Mouse (Mus musculus) intestine, embryonic 15.5 days (tissue): ENCODE data around the gene Wasf2. TPM values are rescaled to one million over a fixed set of nuclear protein-coding genes. Genes with fewer than 3 reads are reported as not detected.

ENCODE experiments used
- ATAC-seq: fragments of 200-750 bp; cut with Nextera tagmentation; 2 replicates; pipeline ENCODE4 v1.8.0; 2017; ENCODE audit warnings: moderate TSS enrichment, moderate library complexity
- H3K27ac ChIP-seq: fragments of 300-500 bp; sonication (generic); 2 replicates; pipeline ENCODE4 v1.5.1; 2015; ENCODE audit warnings: mild to moderate bottlenecking, inconsistent platforms
- H3K27me3 ChIP-seq: fragments of 300-500 bp; sonication (generic); replicated peaks from 2 replicates; pipeline ENCODE4 v1.6.1; 2015; ENCODE audit warnings: inconsistent platforms
- H3K36me3 ChIP-seq: fragments of 300-500 bp; sonication (generic); 2 replicates; pipeline ENCODE4 v1.6.1; 2015; ENCODE audit warnings: inconsistent platforms
- H3K4me1 ChIP-seq: fragments of 300-500 bp; sonication (generic); replicated peaks from 2 replicates; pipeline ENCODE4 v1.6.1; 2015; ENCODE audit warnings: inconsistent platforms
- H3K4me2 ChIP-seq: fragments of 300-500 bp; sonication (generic); replicated peaks from 2 replicates; pipeline ENCODE4 v1.6.1; 2015; ENCODE audit warnings: mild to moderate bottlenecking, inconsistent platforms
- H3K4me3 ChIP-seq: fragments of 300-500 bp; sonication (generic); replicated peaks from 2 replicates; pipeline ENCODE4 v1.5.1; 2015; ENCODE audit warnings: inconsistent platforms
- H3K9ac ChIP-seq: fragments of 300-500 bp; sonication (generic); 2 replicates; pipeline ENCODE4 v1.6.1; 2015; ENCODE audit warnings: inconsistent platforms
- H3K9me3 ChIP-seq: fragments of 300-500 bp; sonication (generic); 2 replicates; pipeline ENCODE4 v1.6.1; 2016; ENCODE audit warnings: inconsistent platforms
- WGBS: fragments of 180-500 bp; shearing (Covaris S2); methylation state at CpG from one replicate; pipeline ENCODE4 v1.1.7; 2015; 5-methylcytosine and 5-hydroxymethylcytosine counted together
- polyA plus RNA-seq: library from polyadenylated mRNA; unstranded; fragments of >200 nt; fragmentation: Nextera tagmentation; extraction: Ambion mirVana; gene quantifications from 2 replicates; pipeline ENCODE4 v1.2.1, GENCODE M21; 2015

The Wasf2 gene
- polyA plus RNA-seq, 1 experiment from 2014 or later: 115 TPM

- peak; percentile 57 for ATAC-seq
- 24% methylated on average over 17 of the region's 18 CpGs for WGBS
- Histone ChIP-seq H3K27ac (peak overlapping the region; percentile 95), H3K4me3 (no peak overlapping the region), H3K9me3 (no peaks in the 10 kb centered on the region), H3K36me3 (no peaks in the 10 kb centered on the region), H3K9ac (peak overlapping the region; percentile 45; the same call in 1 of the 2 replicates), H3K4me2 (peak overlapping the region; percentile 43), H3K4me1 (peaks cover 37% of the 10 kb centered on the region), H3K27me3 (no peaks in the 10 kb centered on the region)
Measured at GRCm38 (mm10) chr4:133117556-133118411, 12.5 kb upstream of the Wasf2 start.

- WGBS: 75% methylated on average over 6 of the region's 6 CpGs
- H3K9ac ChIP-seq: no peak overlapping the region
- H3K4me2 ChIP-seq: no peak overlapping the region
- H3K9me3 ChIP-seq: no peaks in the 10 kb centered on the region
- H3K4me3 ChIP-seq: no peak overlapping the region
- peaks cover 32% of the 10 kb centered on the region for H3K4me1 ChIP-seq
- H3K36me3 ChIP-seq: no peaks in the 10 kb centered on the region
- no peak for ATAC-seq
- no peak overlapping the region for H3K27ac ChIP-seq
- no peaks in the 10 kb centered on the region for H3K27me3 ChIP-seq
Measured at GRCm38 (mm10) chr4:133118775-133119375, 11.4 kb upstream of the Wasf2 start.

- no peaks in the 10 kb centered on the region for H3K9me3 ChIP-seq
- ATAC-seq: no peak
- H3K27me3 ChIP-seq: no peaks in the 10 kb centered on the region
- 76% methylated on average over 6 of the region's 6 CpGs for WGBS
- no peak overlapping the region for H3K4me2 ChIP-seq
- H3K36me3 ChIP-seq: no peaks in the 10 kb centered on the region
- no peak overlapping the region for H3K27ac ChIP-seq
- H3K4me3 ChIP-seq: no peak overlapping the region
- H3K9ac ChIP-seq: no peak overlapping the region
- H3K4me1 ChIP-seq: peaks cover 32% of the 10 kb centered on the region
Measured at GRCm38 (mm10) chr4:133119579-133119978, 10.7 kb upstream of the Wasf2 start.

GRCm38 (mm10) chr4:133120833-133121321, 9.4 kb upstream of the Wasf2 start:
- no peaks in the 10 kb centered on the region for H3K9me3 ChIP-seq
- peak overlapping the region; percentile 26; the same call in 1 of the 2 replicates for H3K9ac ChIP-seq
- no peak for ATAC-seq
- H3K4me3 ChIP-seq: no peak overlapping the region
- no peaks in the 10 kb centered on the region for H3K36me3 ChIP-seq
- 18% methylated on average over 11 of the region's 11 CpGs for WGBS
- H3K4me1 ChIP-seq: peaks cover 32% of the 10 kb centered on the region
- peak overlapping the region; percentile 17; the same call in 1 of the 2 replicates for H3K27ac ChIP-seq
- H3K4me2 ChIP-seq: peak overlapping the region; percentile 34
- H3K27me3 ChIP-seq: no peaks in the 10 kb centered on the region

- no peaks in the 10 kb centered on the region for H3K27me3 ChIP-seq
- 73% methylated on average over 1 of the region's 1 CpGs for WGBS
- H3K4me3 ChIP-seq: no peak overlapping the region
- H3K27ac ChIP-seq: no peak overlapping the region
- H3K9ac ChIP-seq: no peak overlapping the region
- H3K36me3 ChIP-seq: no peaks in the 10 kb centered on the region
- peaks cover 32% of the 10 kb centered on the region for H3K4me1 ChIP-seq
- H3K4me2 ChIP-seq: no peak overlapping the region
- ATAC-seq: no peak
- no peaks in the 10 kb centered on the region for H3K9me3 ChIP-seq
Measured at GRCm38 (mm10) chr4:133121416-133121815, 8.9 kb upstream of the Wasf2 start.

- Histone ChIP-seq H3K27me3 (no peaks in the 10 kb centered on the region), H3K4me3 (no peak overlapping the region), H3K4me1 (peaks cover 28% of the 10 kb centered on the region), H3K9me3 (no peaks in the 10 kb centered on the region), H3K9ac (no peak overlapping the region), H3K36me3 (no peaks in the 10 kb centered on the region), H3K27ac (peak overlapping the region; percentile 18; the same call in 1 of the 2 replicates), H3K4me2 (no peak overlapping the region)
- WGBS: 15% methylated on average over 5 of the region's 5 CpGs
- peak; percentile 58 for ATAC-seq
Measured at GRCm38 (mm10) chr4:133121974-133122637, 8.2 kb upstream of the Wasf2 start.

GRCm38 (mm10) chr4:133127079-133127478, 3.2 kb upstream of the Wasf2 start:
- Histone ChIP-seq H3K9me3 (no peaks in the 10 kb centered on the region), H3K4me1 (peaks cover 6% of the 10 kb centered on the region), H3K27ac (no peak overlapping the region), H3K4me2 (no peak overlapping the region), H3K27me3 (no peaks in the 10 kb centered on the region), H3K4me3 (no peak overlapping the region), H3K36me3 (no peaks in the 10 kb centered on the region), H3K9ac (no peak overlapping the region)
- WGBS: 49% methylated on average over 3 of the region's 3 CpGs
- no peak for ATAC-seq

GRCm38 (mm10) chr4:133127894-133128293, 2.4 kb upstream of the Wasf2 start:
- Histone ChIP-seq H3K27me3 (no peaks in the 10 kb centered on the region), H3K36me3 (no peaks in the 10 kb centered on the region), H3K4me3 (no peak overlapping the region), H3K4me1 (peaks cover 7% of the 10 kb centered on the region), H3K9me3 (no peaks in the 10 kb centered on the region), H3K9ac (no peak overlapping the region), H3K4me2 (no peak overlapping the region), H3K27ac (no peak overlapping the region)
- no peak for ATAC-seq
- WGBS: 90% methylated on average over 4 of the region's 4 CpGs

- H3K9ac ChIP-seq: peak overlapping the region; percentile 23; the same call in 1 of the 2 replicates
- peak overlapping the region; percentile 60 for H3K4me2 ChIP-seq
- peak overlapping the region; percentile 91 for H3K4me3 ChIP-seq
- peaks cover 7% of the 10 kb centered on the region for H3K4me1 ChIP-seq
- no peaks in the 10 kb centered on the region for H3K9me3 ChIP-seq
- H3K36me3 ChIP-seq: no peaks in the 10 kb centered on the region
- H3K27me3 ChIP-seq: no peaks in the 10 kb centered on the region
- 49% methylated on average over 11 of the region's 11 CpGs for WGBS
- peak overlapping the region; percentile 56 for H3K27ac ChIP-seq
- ATAC-seq: no peak
Measured at GRCm38 (mm10) chr4:133129391-133129790, 914 bp upstream of the Wasf2 start.

- Histone ChIP-seq H3K27ac (peak overlapping the region; percentile 92), H3K4me2 (peak overlapping the region; percentile 70), H3K9me3 (no peaks in the 10 kb centered on the region), H3K36me3 (no peaks in the 10 kb centered on the region), H3K4me3 (peak overlapping the region; percentile 91), H3K9ac (peak overlapping the region; percentile 91), H3K4me1 (peaks cover 7% of the 10 kb centered on the region), H3K27me3 (no peaks in the 10 kb centered on the region)
- WGBS: under 1% methylated on average over 17 of the region's 17 CpGs
- peak; percentile 34; the same call in 1 of the 2 replicates for ATAC-seq
Measured at GRCm38 (mm10) chr4:133130890-133131741, 811 bp downstream of the Wasf2 start.

- peak overlapping the region; percentile 70 for H3K4me2 ChIP-seq
- H3K27ac ChIP-seq: peak overlapping the region; percentile 92
- peak overlapping the region; percentile 91 for H3K9ac ChIP-seq
- H3K4me3 ChIP-seq: peak overlapping the region; percentile 91
- no peaks in the 10 kb centered on the region for H3K9me3 ChIP-seq
- peaks cover 7% of the 10 kb centered on the region for H3K4me1 ChIP-seq
- 2% methylated on average over 6 of the region's 6 CpGs for WGBS
- no peaks in the 10 kb centered on the region for H3K27me3 ChIP-seq
- peak; percentile 7; the same call in 1 of the 2 replicates for ATAC-seq
- H3K36me3 ChIP-seq: no peaks in the 10 kb centered on the region
Measured at GRCm38 (mm10) chr4:133132027-133132426, 1.7 kb downstream of the Wasf2 start.
